Mouse (Mus musculus) cerebellum, adult 2 months (tissue): ENCODE results near the gene Wbp2. TPM values are rescaled to one million over a fixed set of nuclear protein-coding genes. Genes with fewer than 3 reads are reported as not detected.
A peak's percentile ranks its signal among the peaks of the same experiment; 100 is the strongest.

Experiments
- DNase-seq, 2 experiments: peaks; one replicate each; pipeline ENCODE4 v3.0.0; 2021
- H3K27ac ChIP-seq: fragments of 200-500 bp; 2 replicates; pipeline ENCODE4 v1.5.1; 2012; ENCODE audit warnings: low read length, control low read depth, inconsistent platforms; ENCODE audit not compliant: insufficient read depth
- H3K27me3 ChIP-seq: fragments of 200-500 bp; 2 replicates; pipeline ENCODE4 v1.6.1; 2012; ENCODE audit warnings: inconsistent platforms, mild to moderate bottlenecking, low read length, moderate library complexity; ENCODE audit not compliant: control insufficient read depth, insufficient read depth
- H3K4me1 ChIP-seq: fragments of 200-500 bp; 2 replicates; pipeline ENCODE4 v1.6.1; 2011; ENCODE audit warnings: low read length; ENCODE audit not compliant: control insufficient read depth, insufficient read depth
- H3K4me3 ChIP-seq: fragments of 200-500 bp; replicated peaks from 2 replicates; pipeline ENCODE3; 2011; ENCODE audit warnings: mild to moderate bottlenecking, low read depth, low read length, control low read depth; ENCODE audit not compliant: insufficient read depth
- CTCF ChIP-seq: fragments of 200-500 bp; IDR thresholded peaks from 2 replicates; pipeline ENCODE4 v1.5.1; 2011; ENCODE audit warnings: low read depth, mild to moderate bottlenecking, control low read depth, low read length, moderate library complexity, borderline replicate concordance; ENCODE audit not compliant: insufficient read depth
- POLR2A ChIP-seq: fragments of 200-500 bp; IDR thresholded peaks from 2 replicates; pipeline ENCODE4 v1.6.1; 2011; ENCODE audit warnings: low read length, control low read depth, borderline replicate concordance; ENCODE audit not compliant: insufficient read depth
- WGBS: fragments of 180-500 bp; shearing (Covaris S2); methylation state at CpG from one replicate; pipeline ENCODE4 v1.1.7; 2018; 5-methylcytosine and 5-hydroxymethylcytosine counted together
- polyA plus RNA-seq: library from polyadenylated mRNA; depleted of rRNA; stranded (reverse); fragments of >200 nt; gene quantifications from 2 replicates; pipeline ENCODE4 v1.2.3, GENCODE M21; 2012

Wbp2 gene
- polyA plus RNA-seq, 1 experiment: 509 TPM

GRCm38 (mm10) chr11:116050196-116050595 lies 36.6 kb downstream of the Wbp2 start:
- TF ChIP-seq CTCF (no peak), POLR2A (no peak)
- no peaks in the 10 kb centered on the region for H3K27me3 ChIP-seq
- no peak overlapping the region for H3K4me3 ChIP-seq
- no peak for DNase-seq
- no peak overlapping the region for H3K27ac ChIP-seq
- WGBS: 78% methylated on average over 4 of the region's 4 CpGs
- no peaks in the 10 kb centered on the region; the same call in 1 of the 2 replicates for H3K4me1 ChIP-seq

DNA sequence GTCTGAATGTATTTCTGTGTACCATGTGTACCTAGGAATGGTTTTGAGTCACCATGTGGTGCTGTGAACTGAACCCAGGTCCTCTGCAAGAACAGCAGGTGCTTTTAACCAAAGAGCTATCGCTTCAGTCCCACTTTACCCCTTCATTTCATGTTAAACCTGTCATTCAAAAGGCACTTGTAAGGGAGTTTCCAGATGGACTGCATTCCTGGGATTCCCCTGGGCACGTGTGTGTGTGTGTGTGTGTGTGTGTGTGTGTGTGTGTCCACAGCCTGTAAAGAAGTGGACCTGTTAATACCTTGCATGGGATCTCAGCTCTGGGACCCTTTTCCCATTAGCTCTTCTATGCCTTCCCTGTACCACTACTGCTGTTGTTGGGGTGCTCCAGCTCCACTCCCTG lies 37.2 kb downstream of the Wbp2 start:
- H3K27me3 ChIP-seq: no peaks in the 10 kb centered on the region
- TF ChIP-seq CTCF (no peak), POLR2A (no peak)
- WGBS: 91% methylated on average over 2 of the region's 2 CpGs
- no peaks in the 10 kb centered on the region; the same call in 1 of the 2 replicates for H3K4me1 ChIP-seq
- no peak for DNase-seq
- H3K27ac ChIP-seq: no peak overlapping the region
- H3K4me3 ChIP-seq: no peak overlapping the region

GRCm38 (mm10) chr11:116045173-116045572 lies 41.6 kb downstream of the Wbp2 start:
- Histone ChIP-seq H3K4me3 (no peak overlapping the region), H3K27ac (no peak overlapping the region), H3K4me1 (peaks cover 9% of the 10 kb centered on the region), H3K27me3 (no peaks in the 10 kb centered on the region)
- DNase-seq: no peak
- TF ChIP-seq POLR2A: no peak
- no peak for TF ChIP-seq CTCF
- WGBS: 97% methylated on average over 6 of the region's 6 CpGs

DNA sequence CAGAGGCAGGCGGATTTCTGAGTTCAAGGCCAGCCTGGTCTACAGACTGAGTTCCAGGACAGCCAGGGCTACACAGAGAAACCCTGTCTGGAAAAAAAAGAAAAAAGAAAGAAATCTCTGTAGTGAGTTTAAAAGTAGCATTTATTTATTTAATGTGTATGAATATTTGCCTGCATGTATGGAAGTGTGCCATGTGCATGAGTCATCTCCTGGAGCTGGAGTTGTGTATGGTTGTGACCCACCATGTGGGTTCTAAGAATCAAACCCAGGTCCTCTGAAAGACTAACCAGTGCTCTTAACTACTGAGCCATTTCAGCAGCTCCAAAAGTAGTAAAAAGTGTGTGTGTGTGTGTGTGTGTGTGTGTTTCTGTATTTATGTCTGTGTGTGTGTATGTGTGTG lies 43.5 kb downstream of the Wbp2 start:
- H3K27ac ChIP-seq: no peak overlapping the region
- 94% methylated on average over 1 of the region's 1 CpGs for WGBS

DNA sequence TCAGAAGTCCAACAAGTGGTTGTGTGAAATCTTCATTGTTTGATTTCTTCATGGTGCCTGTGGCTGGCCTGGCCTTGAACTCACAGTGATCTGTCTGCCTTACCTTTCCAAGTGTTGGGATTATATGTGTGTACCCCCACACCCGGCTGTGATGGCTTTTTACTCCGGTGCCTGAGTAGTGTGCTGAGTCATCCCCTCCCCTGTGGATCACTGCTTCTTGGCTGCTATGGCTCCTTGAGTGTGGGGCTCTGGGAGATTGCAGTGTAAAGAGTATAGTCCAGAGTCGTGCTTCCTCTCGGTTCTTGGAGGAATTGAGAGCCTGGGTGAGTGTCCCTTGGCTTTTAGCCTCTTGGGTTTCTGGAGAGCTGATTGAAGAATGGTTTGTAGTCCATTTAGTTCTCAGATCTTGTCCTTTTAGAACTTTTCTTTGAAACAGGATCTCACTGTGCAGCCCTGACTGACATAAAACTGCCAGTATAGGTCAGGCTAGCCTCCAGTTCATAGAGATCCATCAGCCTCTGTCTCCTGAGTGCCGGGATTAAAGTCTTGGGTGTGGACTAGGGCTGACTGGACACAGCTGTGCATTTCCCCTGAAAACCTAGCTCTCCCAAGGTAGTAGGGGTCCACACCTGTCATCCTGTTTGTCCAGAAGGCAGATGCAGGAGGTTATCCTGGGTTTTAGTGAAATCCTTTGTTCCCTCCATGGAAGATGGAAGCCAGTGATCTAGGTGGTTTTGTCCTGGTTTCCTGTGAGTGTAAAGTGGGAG lies 44.2 kb downstream of the Wbp2 start:
- H3K4me1 ChIP-seq: peaks cover 11% of the 10 kb centered on the region
- no peaks in the 10 kb centered on the region for H3K27me3 ChIP-seq
- no peak for DNase-seq
- no peak for TF ChIP-seq POLR2A
- no peak for TF ChIP-seq CTCF
- 78% methylated on average over 5 of the region's 5 CpGs for WGBS
- H3K27ac ChIP-seq: no peak overlapping the region
- H3K4me3 ChIP-seq: no peak overlapping the region

More for the DNA sequence above, 43.5 kb downstream of the Wbp2 start:
- H3K4me1 ChIP-seq: peaks cover 11% of the 10 kb centered on the region
- H3K27me3 ChIP-seq: no peaks in the 10 kb centered on the region
- no peak overlapping the region for H3K4me3 ChIP-seq
- no peak for DNase-seq
- TF ChIP-seq POLR2A: no peak
- no peak for TF ChIP-seq CTCF

DNA sequence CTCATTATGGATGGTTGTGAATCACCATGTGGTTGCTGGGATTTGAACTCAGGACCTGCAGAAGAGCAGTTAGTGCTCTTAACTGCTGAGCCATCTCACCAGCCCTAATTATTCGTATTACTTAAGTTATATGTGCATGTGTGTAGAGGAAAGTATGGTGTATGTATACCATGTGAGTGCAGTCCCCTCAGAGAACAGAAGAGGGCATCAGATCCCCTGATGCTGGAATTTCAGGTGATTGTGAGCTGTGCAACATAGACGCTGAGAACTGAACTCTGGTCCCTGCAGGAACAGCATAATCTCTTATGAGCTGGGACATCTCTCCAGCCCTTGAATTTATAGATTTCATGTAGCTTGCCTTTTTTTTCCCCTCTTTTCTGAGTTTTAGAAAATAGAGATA lies 45.0 kb downstream of the Wbp2 start:
- Histone ChIP-seq H3K27ac (no peak overlapping the region), H3K27me3 (no peaks in the 10 kb centered on the region), H3K4me3 (no peak overlapping the region), H3K4me1 (peaks cover 11% of the 10 kb centered on the region)
- TF ChIP-seq POLR2A (no peak), CTCF (no peak)
- no peak for DNase-seq
- WGBS: 97% methylated on average over 2 of the region's 2 CpGs

DNA sequence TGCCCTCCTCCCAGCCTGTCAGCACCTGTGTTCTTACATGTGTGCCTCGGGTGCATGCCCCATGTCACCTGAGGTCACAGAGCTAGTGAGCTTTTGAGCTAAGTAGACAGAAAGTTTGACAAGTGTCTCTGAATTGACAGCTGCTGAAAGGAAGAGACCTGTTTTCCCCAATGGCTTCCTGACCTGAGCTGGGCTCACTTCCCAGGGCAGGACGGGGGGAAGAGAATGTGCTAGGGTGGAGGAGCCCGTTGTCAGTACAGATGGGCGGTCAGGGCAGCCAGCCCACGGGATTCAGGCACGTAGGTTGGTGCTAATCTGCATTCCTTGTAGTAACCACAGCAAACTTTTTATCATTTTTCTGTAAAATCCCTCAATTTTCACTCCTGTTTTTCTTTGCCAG lies 46.2 kb downstream of the Wbp2 start:
- Histone ChIP-seq H3K4me1 (peaks cover 11% of the 10 kb centered on the region), H3K27me3 (no peaks in the 10 kb centered on the region), H3K27ac (no peak overlapping the region), H3K4me3 (no peak overlapping the region)
- DNase-seq: peak; percentile 51 to 60
- WGBS: 18% methylated on average over 6 of the region's 6 CpGs
- no peak for TF ChIP-seq CTCF
- TF ChIP-seq POLR2A: no peak

DNA sequence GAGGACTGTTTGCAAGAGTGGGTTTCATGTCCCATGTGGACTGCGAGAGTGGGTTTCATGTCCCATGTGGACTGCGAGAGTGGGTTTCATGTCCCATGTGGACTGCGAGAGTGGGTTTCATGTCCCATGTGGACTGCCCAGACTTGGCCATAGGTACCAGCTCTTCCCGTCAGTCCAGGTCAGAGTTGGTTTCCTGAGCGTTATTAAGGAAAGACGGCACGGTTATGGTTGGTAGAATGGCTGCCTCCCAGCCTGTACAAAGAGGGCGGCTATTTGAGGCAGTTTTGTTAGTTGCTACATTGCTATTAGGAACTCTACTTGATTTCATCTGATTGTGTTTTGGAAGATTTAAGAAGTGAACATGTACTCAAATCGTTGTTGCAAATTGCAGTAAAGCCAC lies 49.0 kb downstream of the Wbp2 start:
- Histone ChIP-seq H3K27ac (no peak overlapping the region), H3K4me1 (peaks cover 18% of the 10 kb centered on the region), H3K27me3 (no peaks in the 10 kb centered on the region), H3K4me3 (no peak overlapping the region)
- TF ChIP-seq POLR2A (no peak), CTCF (no peak)
- 89% methylated on average over 9 of the region's 9 CpGs for WGBS
- DNase-seq: no peak
